Comparison of ENCODE assay signal across 27 mouse cellular contexts in the genomic region with DNA sequence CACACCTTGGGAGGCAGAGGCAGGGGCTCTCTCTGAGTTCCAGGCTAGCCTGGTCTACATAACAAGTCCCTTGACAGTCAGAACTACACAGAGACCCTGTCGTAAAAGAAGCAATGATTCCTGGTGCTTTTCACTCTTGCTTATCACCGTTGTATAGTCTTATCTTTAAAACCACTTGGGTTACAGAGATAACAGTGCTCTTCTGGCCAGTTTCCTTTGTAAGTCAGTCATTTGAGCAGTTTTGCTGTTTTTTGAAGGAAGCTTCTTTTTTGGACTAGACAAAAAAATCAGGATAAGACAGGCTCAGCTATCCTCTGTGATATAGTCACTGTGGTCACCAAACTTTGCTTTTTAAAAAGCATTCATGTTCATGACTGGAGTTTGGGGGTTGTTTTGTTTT.
"Had no signal": no experiment of that assay in that cellular context is flagged by ENCODE, and none has a peak within 500 bp of the region (broad histone marks: within the 10 kb centered on the region; RNA-seq: fewer than 3 reads in every experiment).

No protein-coding gene starts in this region.

- DNase-seq: left cerebral cortex, postnatal 4 days; liver; liver, embryonic 13.5 days; liver, postnatal 0 days; lung, adult 18-20 months; lung, adult 2 months; lung, embryonic 14.5 days; lung, postnatal 10 days; lung, postnatal 14 days; lung, postnatal 36 days; lung, postnatal 4 days; midbrain, embryonic 14.5 days had no signal

- H3K9ac ChIP-seq: limb, embryonic 12.5 days; limb, embryonic 13.5 days; limb, embryonic 15.5 days; liver, embryonic 12.5 days; liver, embryonic 13.5 days; liver, embryonic 14.5 days; liver, embryonic 15.5 days; liver, postnatal 0 days; lung, embryonic 14.5 days; lung, embryonic 15.5 days; midbrain, embryonic 12.5 days; midbrain, embryonic 13.5 days; midbrain, embryonic 15.5 days had no signal

- H3K4me1 ChIP-seq: limb, embryonic 10.5 days; limb, embryonic 12.5 days; lung, embryonic 15.5 days; megakaryocyte, embryonic 14.5 days; midbrain, embryonic 10.5 days; midbrain, embryonic 12.5 days; midbrain, embryonic 13.5 days; midbrain, embryonic 15.5 days had no signal

- H3K27me3 ChIP-seq: limb, embryonic 12.5 days; limb, embryonic 13.5 days; limb, embryonic 15.5 days; liver, embryonic 12.5 days; liver, embryonic 13.5 days; liver, embryonic 15.5 days; lung, embryonic 15.5 days; megakaryocyte, embryonic 14.5 days; midbrain, embryonic 12.5 days; midbrain, embryonic 13.5 days; midbrain, embryonic 15.5 days had no signal

- H3K27ac ChIP-seq: limb, embryonic 10.5 days; limb, embryonic 12.5 days; limb, embryonic 13.5 days; limb, embryonic 15.5 days; liver, embryonic 12.5 days; liver, embryonic 13.5 days; liver, embryonic 14.5 days; liver, embryonic 15.5 days; lung, embryonic 15.5 days; macrophage; midbrain, embryonic 10.5 days; midbrain, embryonic 12.5 days; midbrain, embryonic 13.5 days; midbrain, embryonic 15.5 days had no signal

- H3K9me3 ChIP-seq: limb, embryonic 10.5 days; limb, embryonic 12.5 days; limb, embryonic 13.5 days; limb, embryonic 15.5 days; liver, embryonic 12.5 days; liver, embryonic 13.5 days; liver, embryonic 15.5 days; lung, embryonic 15.5 days; megakaryocyte, embryonic 14.5 days; midbrain, embryonic 10.5 days; midbrain, embryonic 12.5 days; midbrain, embryonic 13.5 days; midbrain, embryonic 15.5 days had no signal

- H3K4me3 ChIP-seq: limb, embryonic 10.5 days; limb, embryonic 12.5 days; limb, embryonic 13.5 days; limb, embryonic 15.5 days; liver, embryonic 12.5 days; liver, embryonic 13.5 days; liver, embryonic 15.5 days; lung, embryonic 15.5 days; megakaryocyte, embryonic 14.5 days; midbrain, embryonic 10.5 days; midbrain, embryonic 12.5 days; midbrain, embryonic 13.5 days; midbrain, embryonic 15.5 days; myocyte had no signal
